Mouse (Mus musculus): ENCODE measurements around the gene Gm7534. TPM values are rescaled to one million over a fixed set of nuclear protein-coding genes. Genes with fewer than 3 reads are reported as not detected.
"Not testable (repeated sequence)": the region's sequence is repeated elsewhere in the genome, so short reads cannot be mapped to it uniquely, and the experiment has no call there.

The Gm7534 gene
- polyA plus RNA-seq, 1 experiment from 2014 or later, result not detected

- Histone ChIP-seq H3K9me3 (no peaks in the 10 kb centered on the region), H3K4me3 (no peak overlapping the region), H3K36me3 (no peaks in the 10 kb centered on the region), H3K9ac (no peak overlapping the region), H3K4me1 (replicated peaks) (peaks cover 9% of the 10 kb centered on the region), H3K27me3 (no peaks in the 10 kb centered on the region), H3K4me2 (no peak overlapping the region), H3K27ac (replicated peaks) (no peak overlapping the region)
- ATAC-seq (ENCODE audit: low FRiP score, low read depth), result no peak
- WGBS, result 85% methylated on average over 3 of the region's 3 CpGs
Observed at GRCm38 (mm10) chr4:134183711-134184110, 19.1 kb downstream of the Gm7534 start.

DNA sequence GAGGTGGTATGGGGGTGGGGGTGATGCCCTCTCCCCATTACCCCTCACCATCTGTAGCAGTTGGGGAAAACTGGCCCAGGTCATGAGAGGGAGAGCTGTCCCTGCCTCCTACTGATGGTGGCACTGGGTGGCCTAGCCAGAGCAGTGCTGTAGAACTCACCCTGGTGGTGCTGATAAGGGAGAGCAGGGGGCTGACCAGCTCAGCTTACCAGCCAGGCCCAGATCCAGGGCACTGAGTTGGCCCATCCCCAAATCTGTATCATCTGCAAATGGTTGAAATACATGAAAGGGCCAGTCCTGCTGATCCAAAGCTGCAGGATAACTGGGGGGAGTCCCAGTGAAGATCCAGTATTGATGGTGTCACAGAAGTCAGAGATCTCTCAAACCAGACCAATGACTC is 21.0 kb downstream of the Gm7534 start:
- no peak for ATAC-seq (ENCODE audit: low FRiP score, low read depth)
- Histone ChIP-seq H3K27ac (replicated peaks) (no peak overlapping the region), H3K9me3 (no peaks in the 10 kb centered on the region), H3K4me2 (no peak overlapping the region), H3K36me3 (no peaks in the 10 kb centered on the region), H3K4me1 (replicated peaks) (peaks cover 9% of the 10 kb centered on the region), H3K4me3 (no peak overlapping the region), H3K27me3 (no peaks in the 10 kb centered on the region), H3K9ac (no peak overlapping the region)

- 94% methylated on average over 1 of the region's 1 CpGs for WGBS
- Histone ChIP-seq H3K4me1 (replicated peaks) (peaks cover 8% of the 10 kb centered on the region), H3K36me3 (no peaks in the 10 kb centered on the region), H3K4me3 (no peak overlapping the region), H3K27me3 (no peaks in the 10 kb centered on the region), H3K9ac (no peak overlapping the region), H3K4me2 (no peak overlapping the region), H3K27ac (replicated peaks) (no peak overlapping the region), H3K9me3 (no peaks in the 10 kb centered on the region)
- no peak for ATAC-seq (ENCODE audit: low FRiP score, low read depth)
Observed at GRCm38 (mm10) chr4:134181112-134181511, 21.7 kb downstream of the Gm7534 start.

GRCm38 (mm10) chr4:134172391-134172790 is 30.4 kb downstream of the Gm7534 start:
- Histone ChIP-seq H3K4me1 (replicated peaks) (no peaks in the 10 kb centered on the region), H3K9ac (no peak overlapping the region), H3K27me3 (no peaks in the 10 kb centered on the region), H3K27ac (replicated peaks) (no peak overlapping the region), H3K9me3 (no peaks in the 10 kb centered on the region), H3K36me3 (0 out of 2 replicates have a peak, but pooled peaks cover 3% of the 10 kb centered on the region), H3K4me2 (no peak overlapping the region), H3K4me3 (no peak overlapping the region)
- WGBS, result 84% methylated on average over 3 of the region's 3 CpGs
- no peak for ATAC-seq (ENCODE audit: low FRiP score, low read depth)

GRCm38 (mm10) chr4:134166906-134167305 is 35.9 kb downstream of the Gm7534 start:
- WGBS, result 95% methylated on average over 3 of the region's 3 CpGs
- no peaks in the 10 kb centered on the region for H3K27me3 ChIP-seq
- no peaks in the 10 kb centered on the region for H3K9me3 ChIP-seq
- H3K4me3 ChIP-seq, result no peak overlapping the region
- H3K27ac ChIP-seq (replicated peaks), result no peak overlapping the region
- H3K36me3 ChIP-seq, result peaks cover 11% of the 10 kb centered on the region; the same call in 1 of the 2 replicates
- ATAC-seq (ENCODE audit: low FRiP score, low read depth), result no peak
- H3K4me1 ChIP-seq (replicated peaks), result no peaks in the 10 kb centered on the region
- no peak overlapping the region for H3K4me2 ChIP-seq
- H3K9ac ChIP-seq, result no peak overlapping the region

- Histone ChIP-seq H3K9ac (no peak overlapping the region), H3K9me3 (no peaks in the 10 kb centered on the region), H3K4me2 (no peak overlapping the region), H3K27ac (replicated peaks) (no peak overlapping the region), H3K27me3 (no peaks in the 10 kb centered on the region), H3K4me3 (no peak overlapping the region), H3K4me1 (replicated peaks) (no peaks in the 10 kb centered on the region), H3K36me3 (peaks cover 11% of the 10 kb centered on the region; the same call in 1 of the 2 replicates)
- WGBS, result 83% methylated on average over 3 of the region's 3 CpGs
- ATAC-seq (ENCODE audit: low FRiP score, low read depth), result no peak
Observed at GRCm38 (mm10) chr4:134165548-134166465, 37.0 kb downstream of the Gm7534 start.

GRCm38 (mm10) chr4:134165024-134165423 is 37.8 kb downstream of the Gm7534 start:
- H3K9ac ChIP-seq, result no peak overlapping the region
- H3K27ac ChIP-seq (replicated peaks), result no peak overlapping the region
- WGBS, result 87% methylated on average over 6 of the region's 6 CpGs
- H3K36me3 ChIP-seq, result peaks cover 8% of the 10 kb centered on the region; the same call in 1 of the 2 replicates
- H3K4me3 ChIP-seq, result no peak overlapping the region
- no peaks in the 10 kb centered on the region for H3K4me1 ChIP-seq (replicated peaks)
- H3K9me3 ChIP-seq, result no peaks in the 10 kb centered on the region
- ATAC-seq (ENCODE audit: low FRiP score, low read depth), result no peak
- H3K27me3 ChIP-seq, result no peaks in the 10 kb centered on the region
- no peak overlapping the region for H3K4me2 ChIP-seq

DNA sequence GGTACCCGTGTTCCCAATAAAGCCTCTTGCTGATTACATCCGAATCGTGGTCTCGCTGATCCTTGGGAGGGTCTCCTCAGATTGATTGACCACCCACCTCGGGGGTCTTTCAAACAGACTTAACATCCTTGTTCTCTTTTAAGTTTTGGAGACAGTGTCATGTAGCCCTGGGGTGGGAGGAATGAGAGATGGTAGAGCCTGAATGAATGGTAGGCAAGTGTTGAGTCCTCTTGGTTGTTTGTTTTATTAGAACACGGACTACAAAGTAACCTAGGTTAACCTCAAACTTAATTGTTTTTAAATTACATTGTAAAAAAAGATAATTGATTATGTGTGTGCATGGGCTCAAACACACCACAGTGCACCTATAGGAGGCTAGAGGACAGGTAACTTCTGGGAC is 38.2 kb downstream of the Gm7534 start:
- 92% methylated on average over 5 of the region's 6 CpGs for WGBS

DNA sequence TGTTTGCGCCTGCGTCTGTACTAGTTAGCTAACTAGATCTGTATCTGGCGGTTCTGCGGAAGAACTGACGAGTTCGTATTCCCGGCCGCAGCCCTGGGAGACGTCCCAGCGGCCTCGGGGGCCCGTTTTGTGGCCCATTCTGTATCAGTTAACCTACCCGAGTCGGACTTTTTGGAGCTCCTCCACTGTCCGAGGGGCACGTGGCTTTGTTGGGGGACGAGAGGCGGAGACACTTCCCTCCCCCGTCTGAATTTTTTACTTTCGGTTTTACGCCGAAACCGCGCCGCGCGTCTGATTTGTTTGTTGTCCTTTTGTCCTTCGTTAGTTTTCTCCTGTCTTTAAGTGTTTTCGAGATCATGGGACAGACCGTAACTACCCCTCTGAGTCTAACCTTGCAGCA is 42.7 kb downstream of the Gm7534 start:
- not testable (repeated sequence) for H3K4me1 ChIP-seq (replicated peaks); H3K9me3 ChIP-seq; ATAC-seq (ENCODE audit: low FRiP score, low read depth); H3K27me3 ChIP-seq; H3K36me3 ChIP-seq; H3K27ac ChIP-seq (replicated peaks); H3K9ac ChIP-seq
- Histone ChIP-seq H3K4me2 (peak overlapping the region; percentile 67), H3K4me3 (peak overlapping the region; percentile 49)
- 4% methylated on average over 30 of the region's 30 CpGs for WGBS

More for the DNA sequence above, 38.2 kb downstream of the Gm7534 start:
- ATAC-seq (ENCODE audit: low FRiP score, low read depth), result no peak
- no peak overlapping the region for H3K9ac ChIP-seq
- H3K4me2 ChIP-seq, result no peak overlapping the region
- no peak overlapping the region for H3K4me3 ChIP-seq
- no peaks in the 10 kb centered on the region for H3K4me1 ChIP-seq (replicated peaks)
- no peaks in the 10 kb centered on the region for H3K9me3 ChIP-seq
- peaks cover 8% of the 10 kb centered on the region; the same call in 1 of the 2 replicates for H3K36me3 ChIP-seq
- H3K27ac ChIP-seq (replicated peaks), result no peak overlapping the region
- no peaks in the 10 kb centered on the region for H3K27me3 ChIP-seq

DNA sequence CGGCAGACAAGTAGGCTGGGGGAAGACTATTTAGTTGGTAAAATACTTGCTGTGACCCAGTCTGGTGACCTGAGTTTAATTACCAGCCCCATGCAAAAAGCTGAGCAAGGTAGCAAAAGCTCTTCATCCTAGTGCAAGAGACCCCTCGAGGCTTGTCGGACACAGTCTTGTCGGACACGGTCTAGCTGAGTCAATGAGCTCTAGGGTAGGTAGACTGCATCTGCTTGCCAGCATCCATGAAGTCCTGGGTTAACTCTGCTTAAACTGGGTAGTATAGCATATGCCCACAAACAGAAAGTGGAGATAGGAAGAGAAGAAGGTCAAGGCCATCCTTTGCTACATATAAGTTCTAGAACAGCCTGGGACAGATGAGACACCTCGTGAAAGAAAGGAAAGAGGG is 44.0 kb downstream of the Gm7534 start:
- Histone ChIP-seq H3K4me3 (no peak overlapping the region), H3K4me2 (no peak overlapping the region), H3K9ac (no peak overlapping the region), H3K27ac (replicated peaks) (no peak overlapping the region), H3K36me3 (no peaks in the 10 kb centered on the region), H3K9me3 (no peaks in the 10 kb centered on the region), H3K4me1 (replicated peaks) (no peaks in the 10 kb centered on the region), H3K27me3 (no peaks in the 10 kb centered on the region)
- no peak for ATAC-seq (ENCODE audit: low FRiP score, low read depth)
- 79% methylated on average over 6 of the region's 6 CpGs for WGBS

- 86% methylated on average over 2 of the region's 2 CpGs for WGBS
- no peaks in the 10 kb centered on the region for H3K36me3 ChIP-seq
Observed at GRCm38 (mm10) chr4:134157558-134157957, 45.2 kb downstream of the Gm7534 start.

DNA sequence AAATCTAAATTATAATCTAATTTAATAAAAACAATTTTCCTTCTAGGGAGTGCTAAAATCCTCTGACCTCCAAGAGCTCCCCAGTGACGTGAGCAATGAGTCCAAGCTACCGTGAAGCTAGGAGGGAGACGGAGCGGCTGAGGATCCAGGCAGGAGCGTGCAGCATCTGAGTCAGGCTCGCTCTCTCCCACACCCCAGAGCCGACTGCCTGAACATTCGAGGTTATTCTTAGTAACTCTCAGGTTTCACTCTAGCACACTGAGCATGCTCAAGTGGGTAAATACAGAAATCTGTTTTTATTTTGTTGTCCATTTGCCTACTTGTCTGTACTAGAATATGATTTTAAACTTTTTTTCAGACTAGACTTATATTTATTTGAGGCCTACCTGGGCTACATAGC is 46.1 kb downstream of the Gm7534 start:
- no peak for ATAC-seq (ENCODE audit: low FRiP score, low read depth)
- Histone ChIP-seq H3K27ac (replicated peaks) (no peak overlapping the region), H3K4me2 (no peak overlapping the region), H3K27me3 (no peaks in the 10 kb centered on the region), H3K9ac (no peak overlapping the region), H3K9me3 (no peaks in the 10 kb centered on the region), H3K4me1 (replicated peaks) (no peaks in the 10 kb centered on the region), H3K36me3 (peaks cover 3% of the 10 kb centered on the region; the same call in 1 of the 2 replicates), H3K4me3 (no peak overlapping the region)
- 85% methylated on average over 8 of the region's 8 CpGs for WGBS

More at GRCm38 (mm10) chr4:134157558-134157957, 45.2 kb downstream of the Gm7534 start:
- no peaks in the 10 kb centered on the region for H3K4me1 ChIP-seq (replicated peaks)
- no peak for ATAC-seq (ENCODE audit: low FRiP score, low read depth)
- H3K27ac ChIP-seq (replicated peaks), result no peak overlapping the region
- H3K9me3 ChIP-seq, result no peaks in the 10 kb centered on the region
- H3K9ac ChIP-seq, result no peak overlapping the region
- H3K4me3 ChIP-seq, result no peak overlapping the region
- H3K4me2 ChIP-seq, result no peak overlapping the region
- H3K27me3 ChIP-seq, result no peaks in the 10 kb centered on the region
